Mouse (Mus musculus) limb, embryonic 10.5 days (tissue): ENCODE measurements around the gene Sh3bgrl3. TPM values are rescaled to one million over a fixed set of nuclear protein-coding genes. Genes with fewer than 3 reads are reported as not detected.
"Not testable (repeated sequence)": the region's sequence is repeated elsewhere in the genome, so short reads cannot be mapped to it uniquely, and the experiment has no call there.

Source experiments
- DNase-seq: peaks from one replicate; pipeline ENCODE4 v3.0.0-alpha.2; 2017; ENCODE audit warnings: low spot score
- H3K27ac ChIP-seq: fragments of 300-500 bp; sonication (generic); 2 replicates; pipeline ENCODE4 v1.5.1; 2016; ENCODE audit warnings: mild to moderate bottlenecking
- H3K27me3 ChIP-seq: fragments of 300-500 bp; sonication (generic); 2 replicates; pipeline ENCODE4 v1.6.1; 2016; ENCODE audit warnings: low read depth, mild to moderate bottlenecking; ENCODE audit not compliant: poor library complexity, severe bottlenecking
- H3K36me3 ChIP-seq: fragments of 300-500 bp; sonication (generic); 2 replicates; pipeline ENCODE4 v1.6.1; 2016; ENCODE audit warnings: mild to moderate bottlenecking, moderate library complexity
- H3K4me1 ChIP-seq: fragments of 300-500 bp; sonication (generic); 2 replicates; pipeline ENCODE4 v1.6.1; 2016
- H3K4me3 ChIP-seq: fragments of 300-500 bp; sonication (generic); 2 replicates; pipeline ENCODE4 v1.5.1; 2016; ENCODE audit warnings: mild to moderate bottlenecking, moderate library complexity
- H3K9me3 ChIP-seq: fragments of 300-500 bp; sonication (generic); replicated peaks from 2 replicates; pipeline ENCODE4 v1.6.1; 2016; ENCODE audit warnings: mild to moderate bottlenecking
- WGBS: fragments of 180-500 bp; shearing (Covaris S2); methylation state at CpG from one replicate; pipeline ENCODE4 v1.1.7; 2016; 5-methylcytosine and 5-hydroxymethylcytosine counted together
- polyA plus RNA-seq: library from polyadenylated mRNA; unstranded; fragments of >200 nt; fragmentation: Nextera tagmentation; extraction: Ambion mirVana; gene quantifications from 2 replicates; pipeline ENCODE4 v1.2.1, GENCODE M21; 2016

Gene Sh3bgrl3
- polyA plus RNA-seq, 1 experiment from 2014 or later: 308 TPM

GRCm38 (mm10) chr4:134153656-134154055 lies 25.1 kb upstream of the Sh3bgrl3 start:
- no peak for DNase-seq
- no peak overlapping the region for H3K27ac ChIP-seq
- no peak overlapping the region for H3K4me3 ChIP-seq
- no peaks in the 10 kb centered on the region for H3K9me3 ChIP-seq
- 93% methylated on average over 3 of the region's 3 CpGs for WGBS
- H3K4me1 ChIP-seq: no peaks in the 10 kb centered on the region
- H3K36me3 ChIP-seq: peaks cover 68% of the 10 kb centered on the region
- H3K27me3 ChIP-seq: no peaks in the 10 kb centered on the region

GRCm38 (mm10) chr4:134152112-134152511 lies 23.5 kb upstream of the Sh3bgrl3 start:
- Histone ChIP-seq H3K4me3 (no peak overlapping the region), H3K27ac (no peak overlapping the region), H3K27me3 (no peaks in the 10 kb centered on the region), H3K9me3 (no peaks in the 10 kb centered on the region), H3K4me1 (no peaks in the 10 kb centered on the region), H3K36me3 (peaks cover 84% of the 10 kb centered on the region)
- WGBS: 87% methylated on average over 3 of the region's 3 CpGs
- no peak for DNase-seq

- Histone ChIP-seq H3K4me3 (no peak overlapping the region), H3K27me3 (no peaks in the 10 kb centered on the region), H3K4me1 (no peaks in the 10 kb centered on the region), H3K36me3 (peaks cover 86% of the 10 kb centered on the region), H3K9me3 (no peaks in the 10 kb centered on the region), H3K27ac (no peak overlapping the region)
- DNase-seq: no peak
- WGBS: 95% methylated on average over 4 of the region's 4 CpGs
These were observed 20.8 kb upstream of the Sh3bgrl3 start for GRCm38 (mm10) chr4:134149389-134149788.

DNA sequence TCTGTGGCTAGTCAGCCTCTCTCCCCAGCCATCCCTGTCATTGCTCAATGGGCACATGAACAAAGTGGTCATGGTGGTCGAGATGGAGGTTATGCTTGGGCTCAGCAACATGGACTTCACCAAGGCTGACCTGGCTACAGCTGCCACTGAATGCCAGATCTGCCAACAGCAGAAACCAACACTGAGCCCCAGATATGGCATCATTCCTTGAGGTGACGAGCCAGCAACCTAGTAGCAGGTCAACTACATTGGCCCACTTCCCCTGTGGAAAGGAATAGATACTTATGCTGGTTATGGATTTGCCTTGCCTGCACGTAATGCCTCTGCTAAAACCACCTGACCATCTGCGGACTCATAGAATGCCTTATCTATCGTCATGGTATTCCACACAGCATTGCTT lies 15.7 kb upstream of the Sh3bgrl3 start:
- DNase-seq, H3K9me3 ChIP-seq, H3K27me3 ChIP-seq, H3K27ac ChIP-seq, H3K4me3 ChIP-seq, H3K4me1 ChIP-seq: not testable (repeated sequence)
- WGBS: 92% methylated on average over 5 of the region's 5 CpGs
- peaks cover 64% of the 10 kb centered on the region for H3K36me3 ChIP-seq

DNA sequence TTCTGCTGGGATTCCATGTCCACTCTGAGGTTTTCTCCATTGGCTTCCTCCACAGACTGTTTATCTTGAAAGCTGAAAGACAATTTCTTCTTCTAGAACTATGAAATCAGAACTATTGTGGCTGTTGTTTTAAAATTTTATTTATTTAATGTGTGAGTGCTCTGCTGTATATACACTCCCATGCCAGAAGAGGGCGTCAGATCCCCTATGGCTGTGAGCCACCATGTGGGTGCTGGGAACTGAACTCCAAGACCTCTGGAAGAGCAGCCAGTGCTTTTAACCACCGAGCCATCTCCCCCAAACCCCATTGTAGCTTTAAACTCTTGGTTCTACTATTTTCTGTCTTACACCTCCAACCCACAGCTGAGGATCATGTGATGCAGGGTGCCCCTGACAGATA lies 10.3 kb upstream of the Sh3bgrl3 start:
- Histone ChIP-seq H3K4me1 (peaks cover 24% of the 10 kb centered on the region), H3K4me3 (no peak overlapping the region), H3K27me3 (no peaks in the 10 kb centered on the region), H3K9me3 (no peaks in the 10 kb centered on the region), H3K27ac (no peak overlapping the region), H3K36me3 (peaks cover 36% of the 10 kb centered on the region)
- no peak for DNase-seq
- 83% methylated on average over 2 of the region's 2 CpGs for WGBS

GRCm38 (mm10) chr4:134136280-134136926 lies 7.8 kb upstream of the Sh3bgrl3 start:
- 36% methylated on average over 3 of the region's 3 CpGs for WGBS
- Histone ChIP-seq H3K36me3 (peaks cover 41% of the 10 kb centered on the region), H3K4me3 (peak overlapping the region; percentile 24; the same call in 1 of the 2 replicates), H3K27ac (peak overlapping the region; percentile 78), H3K27me3 (no peaks in the 10 kb centered on the region), H3K4me1 (peaks cover 24% of the 10 kb centered on the region), H3K9me3 (no peaks in the 10 kb centered on the region)
- no peak for DNase-seq

DNA sequence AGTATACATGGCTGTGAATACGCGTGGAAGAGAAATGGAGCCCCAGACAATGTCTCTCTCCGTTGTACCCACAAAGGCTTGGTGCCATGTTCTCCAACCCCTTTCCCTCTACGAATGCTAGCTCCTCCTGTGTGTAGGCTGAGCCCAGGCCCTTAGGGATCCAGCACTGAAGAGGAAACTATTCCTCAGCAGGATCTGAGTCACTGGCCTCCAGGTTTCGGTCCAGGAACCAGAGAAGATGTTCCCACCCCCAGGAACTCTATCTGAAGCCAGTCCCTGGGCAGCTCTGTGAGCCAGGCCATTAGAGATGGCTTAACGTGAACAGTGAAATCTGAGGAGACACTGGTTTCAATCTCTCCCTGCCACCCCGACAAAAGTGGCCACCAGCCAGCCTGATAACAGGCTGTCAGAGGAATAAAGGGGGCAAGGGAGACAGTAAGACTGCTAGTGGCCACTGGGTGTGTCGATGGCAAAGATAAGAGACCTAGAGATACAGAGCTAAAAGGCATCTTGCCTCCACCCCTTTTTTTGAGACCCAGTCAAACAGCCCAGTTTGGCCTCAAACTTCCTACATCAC lies 4.0 kb upstream of the Sh3bgrl3 start:
- Histone ChIP-seq H3K27ac (no peak overlapping the region), H3K36me3 (peaks cover 38% of the 10 kb centered on the region), H3K9me3 (no peaks in the 10 kb centered on the region), H3K4me3 (no peak overlapping the region), H3K27me3 (no peaks in the 10 kb centered on the region), H3K4me1 (peaks cover 52% of the 10 kb centered on the region)
- WGBS: 71% methylated on average over 8 of the region's 8 CpGs
- no peak for DNase-seq

GRCm38 (mm10) chr4:134132117-134132516 lies 3.5 kb upstream of the Sh3bgrl3 start:
- H3K4me3 ChIP-seq: no peak overlapping the region
- no peak overlapping the region for H3K27ac ChIP-seq
- peaks cover 34% of the 10 kb centered on the region for H3K36me3 ChIP-seq
- no peak for DNase-seq
- H3K27me3 ChIP-seq: no peaks in the 10 kb centered on the region
- no peaks in the 10 kb centered on the region for H3K9me3 ChIP-seq
- WGBS: 87% methylated on average over 3 of the region's 3 CpGs
- H3K4me1 ChIP-seq: peaks cover 52% of the 10 kb centered on the region

DNA sequence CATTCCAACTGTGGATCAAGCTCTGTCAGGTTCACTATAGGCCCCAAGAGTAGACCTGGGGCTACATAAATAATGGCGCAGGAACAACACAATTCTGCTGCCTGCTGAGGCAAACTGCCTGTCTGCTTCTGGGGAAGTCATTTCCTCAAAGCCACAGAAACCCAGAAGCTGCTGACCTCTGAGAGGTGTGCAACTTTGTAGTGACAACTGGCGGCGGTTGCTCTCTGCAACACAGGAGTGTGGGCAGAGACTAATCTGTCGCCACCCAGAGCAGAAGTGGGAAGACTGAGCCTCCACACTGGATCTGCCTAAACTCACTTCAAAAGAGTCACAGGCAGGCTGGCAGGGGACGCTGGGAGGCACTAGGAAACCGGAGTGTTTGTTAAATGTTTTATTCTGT lies 893 bp upstream of the Sh3bgrl3 start:
- peak; percentile 31 for DNase-seq
- H3K27me3 ChIP-seq: no peaks in the 10 kb centered on the region
- peaks cover 41% of the 10 kb centered on the region for H3K4me1 ChIP-seq
- H3K4me3 ChIP-seq: peak overlapping the region; percentile 87
- no peaks in the 10 kb centered on the region for H3K9me3 ChIP-seq
- 38% methylated on average over 6 of the region's 6 CpGs for WGBS
- H3K36me3 ChIP-seq: peaks cover 43% of the 10 kb centered on the region
- peak overlapping the region; percentile 90 for H3K27ac ChIP-seq

GRCm38 (mm10) chr4:134128983-134129362 lies 384 bp upstream of the Sh3bgrl3 start:
- H3K27ac ChIP-seq: peak overlapping the region; percentile 90
- H3K27me3 ChIP-seq: no peaks in the 10 kb centered on the region
- DNase-seq: no peak
- peaks cover 46% of the 10 kb centered on the region for H3K4me1 ChIP-seq
- H3K9me3 ChIP-seq: no peaks in the 10 kb centered on the region
- WGBS: 5% methylated on average over 14 of the region's 14 CpGs
- peak overlapping the region; percentile 87 for H3K4me3 ChIP-seq
- peaks cover 42% of the 10 kb centered on the region for H3K36me3 ChIP-seq

DNA sequence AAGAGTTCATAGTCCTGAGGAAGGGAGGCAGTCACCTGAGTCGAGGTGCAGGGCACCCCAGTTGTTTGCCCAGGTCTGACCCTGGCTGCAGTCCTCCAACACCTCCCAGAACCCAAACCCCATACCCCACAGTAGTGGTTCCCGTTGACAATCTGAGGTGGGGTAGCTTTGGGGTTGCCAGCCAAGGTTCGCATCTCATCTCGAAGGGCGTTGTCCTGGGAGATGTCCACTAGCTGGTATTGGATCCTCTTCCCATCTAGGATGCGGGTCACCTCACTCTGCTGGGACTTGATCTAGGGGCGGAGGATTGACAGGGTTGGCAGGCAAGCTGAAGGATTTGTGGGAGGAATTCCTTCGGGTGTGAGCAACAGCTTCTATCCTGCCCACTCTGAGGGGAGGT lies 796 bp downstream of the Sh3bgrl3 start:
- Histone ChIP-seq H3K9me3 (no peaks in the 10 kb centered on the region), H3K36me3 (peaks cover 33% of the 10 kb centered on the region), H3K27me3 (no peaks in the 10 kb centered on the region), H3K4me3 (peak overlapping the region; percentile 87), H3K4me1 (peaks cover 51% of the 10 kb centered on the region), H3K27ac (peak overlapping the region; percentile 90)
- no peak for DNase-seq
- WGBS: 69% methylated on average over 8 of the region's 8 CpGs

GRCm38 (mm10) chr4:134127121-134127455 lies 1.5 kb downstream of the Sh3bgrl3 start:
- no peak for DNase-seq
- Histone ChIP-seq H3K4me3 (peak overlapping the region; percentile 87), H3K27ac (no peak overlapping the region), H3K36me3 (peaks cover 27% of the 10 kb centered on the region), H3K4me1 (peaks cover 56% of the 10 kb centered on the region), H3K27me3 (no peaks in the 10 kb centered on the region), H3K9me3 (no peaks in the 10 kb centered on the region)
- WGBS: 90% methylated on average over 7 of the region's 7 CpGs

DNA sequence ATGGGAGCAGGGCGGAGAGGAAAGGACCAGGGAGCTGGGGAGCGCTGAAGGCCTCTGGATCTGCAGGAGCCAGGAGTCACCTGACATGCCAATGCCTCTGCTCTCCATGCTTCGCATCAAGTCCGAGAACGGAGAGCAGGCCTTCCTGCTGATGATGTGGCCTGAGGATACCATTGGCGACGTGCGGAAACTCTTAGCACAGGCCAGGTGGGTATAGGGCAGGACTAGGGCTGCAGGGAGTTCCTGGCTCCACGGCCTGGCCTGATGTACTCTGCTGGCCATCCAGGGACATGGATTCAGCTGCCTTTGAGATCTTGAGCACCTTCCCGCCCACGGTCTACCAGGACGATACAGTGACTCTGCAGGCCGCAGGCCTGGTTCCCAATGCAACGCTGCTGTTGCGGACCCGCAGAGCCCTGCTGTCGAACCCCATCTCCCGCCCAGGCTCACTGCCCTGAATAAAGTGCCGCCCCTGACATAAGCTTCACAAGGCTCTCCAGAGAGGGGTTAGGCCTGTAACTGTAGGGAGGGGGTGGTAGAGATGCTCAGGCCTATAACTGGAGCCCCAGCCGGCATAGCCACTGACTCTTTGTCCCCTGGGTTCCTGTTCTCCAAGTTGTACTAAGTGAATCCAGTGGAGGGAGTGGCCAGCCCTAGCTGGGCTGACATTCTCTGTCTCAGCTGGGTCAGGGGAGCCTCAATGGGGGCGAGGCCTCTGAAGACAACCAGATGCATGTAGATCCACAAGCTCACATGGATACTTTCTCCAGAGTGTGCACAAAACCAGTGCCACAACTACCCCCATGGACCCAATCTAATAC lies 2.1 kb downstream of the Sh3bgrl3 start:
- H3K27ac ChIP-seq: no peak overlapping the region
- H3K4me3 ChIP-seq: no peak overlapping the region

More for the DNA sequence above, 2.1 kb downstream of the Sh3bgrl3 start:
- no peak for DNase-seq
- 85% methylated on average over 21 of the region's 21 CpGs for WGBS
- Histone ChIP-seq H3K9me3 (no peaks in the 10 kb centered on the region), H3K27me3 (no peaks in the 10 kb centered on the region), H3K36me3 (peaks cover 24% of the 10 kb centered on the region), H3K4me1 (peaks cover 61% of the 10 kb centered on the region)
